Mouse (Mus musculus) megakaryocyte-erythroid progenitor cell, adult 5-6 weeks (primary cell): ENCODE data around the gene Ccnb1. TPM values are rescaled to one million over a fixed set of nuclear protein-coding genes. Genes with fewer than 3 reads are reported as not detected.

ENCODE experiments used
- total RNA-seq, 2 experiments: library from RNA; stranded (forward) in 1 of 2; stranded (reverse) in 1 of 2; fragments of 200-1000, 215-1000 nt in 1 of 2; fragments of >200 nt in 1 of 2; fragmentation: Nextera tagmentation in 1 of 2; gene quantifications; 2 replicates each; pipeline ENCODE4 v1.2.3; 2014 to 2017

The Ccnb1 gene
- total RNA-seq, 2 experiments from 2014 or later: 99.3 to 153 TPM

Other genes with a start within 250 kb of the Ccnb1 start
- not detected in 2 replicates for gene Ocln, start 233.9 kb downstream of the Ccnb1 start, total RNA-seq (2014; fragmentation: Nextera tagmentation)
- gene Ocln, start 233.9 kb downstream of the Ccnb1 start, total RNA-seq (2017): not detected in 2 replicates
- 0.74 and 1.7 TPM in 2 replicates for gene Marveld2, start 169.6 kb downstream of the Ccnb1 start, total RNA-seq (2014; fragmentation: Nextera tagmentation)
- gene Marveld2, start 169.6 kb downstream of the Ccnb1 start, total RNA-seq (2017): 1.3 and 2.1 TPM in 2 replicates
- gene Ak6, start 135.6 kb downstream of the Ccnb1 start, total RNA-seq (2014; fragmentation: Nextera tagmentation): 266 and 321 TPM in 2 replicates
- 395 and 432 TPM in 2 replicates for gene Ak6, start 135.6 kb downstream of the Ccnb1 start, total RNA-seq (2017)
- 34.6 and 39.9 TPM in 2 replicates for gene Rad17, start 135.5 kb downstream of the Ccnb1 start, total RNA-seq (2014; fragmentation: Nextera tagmentation)
- gene Rad17, start 135.5 kb downstream of the Ccnb1 start, total RNA-seq (2017): 51.5 and 60.1 TPM in 2 replicates
- 19.2 and 24.7 TPM in 2 replicates for gene Taf9, start 135.0 kb downstream of the Ccnb1 start, total RNA-seq (2014; fragmentation: Nextera tagmentation)
- gene Taf9, start 135.0 kb downstream of the Ccnb1 start, total RNA-seq (2017): 23.6 and 28.5 TPM in 2 replicates
- gene Ccdc125, start 116.9 kb downstream of the Ccnb1 start, total RNA-seq (2014; fragmentation: Nextera tagmentation): 0.90 and 3.6 TPM in 2 replicates
- 6.4 and 9.2 TPM in 2 replicates for gene Ccdc125, start 116.9 kb downstream of the Ccnb1 start, total RNA-seq (2017)
- 69.6 and 73.5 TPM in 2 replicates for gene Cdk7, start 55.6 kb downstream of the Ccnb1 start, total RNA-seq (2014; fragmentation: Nextera tagmentation)
- 66.7 and 69.1 TPM in 2 replicates for gene Cdk7, start 55.6 kb downstream of the Ccnb1 start, total RNA-seq (2017)
- gene Mrps36, start 41.9 kb downstream of the Ccnb1 start, total RNA-seq (2014; fragmentation: Nextera tagmentation): 122 and 137 TPM in 2 replicates
- gene Mrps36, start 41.9 kb downstream of the Ccnb1 start, total RNA-seq (2017): 92.3 and 159 TPM in 2 replicates
- 58.3 and 100 TPM in 2 replicates for gene Cenph, start 10.7 kb downstream of the Ccnb1 start, total RNA-seq (2014; fragmentation: Nextera tagmentation)
- gene Cenph, start 10.7 kb downstream of the Ccnb1 start, total RNA-seq (2017): 67.0 and 95.9 TPM in 2 replicates
- gene Slc30a5, start 46.9 kb upstream of the Ccnb1 start, total RNA-seq (2014; fragmentation: Nextera tagmentation): 48.1 and 53.9 TPM in 2 replicates
- 83.5 and 95.2 TPM in 2 replicates for gene Slc30a5, start 46.9 kb upstream of the Ccnb1 start, total RNA-seq (2017)